Mouse (Mus musculus) megakaryocyte-erythroid progenitor cell, adult 5-6 weeks (primary cell): Measurements from ENCODE around the gene Mmd. TPM values are rescaled to one million over a fixed set of nuclear protein-coding genes. Genes with fewer than 3 reads are reported as not detected.
"Not testable (repeated sequence)": the region's sequence is repeated elsewhere in the genome, so short reads cannot be mapped to it uniquely, and the experiment has no call there.

Experiments used
- ATAC-seq: replicated peaks from 2 replicates; pipeline ENCODE4 v1.8.0; 2016; ENCODE audit warnings: mild to moderate bottlenecking, inconsistent platforms; ENCODE audit not compliant: severe bottlenecking, poor library complexity, low FRiP score, low TSS enrichment
- total RNA-seq, 2 experiments: library from RNA; stranded (forward) in 1 of 2; stranded (reverse) in 1 of 2; fragments of 200-1000, 215-1000 nt in 1 of 2; fragments of >200 nt in 1 of 2; fragmentation: Nextera tagmentation in 1 of 2; gene quantifications; 2 replicates each; pipeline ENCODE4 v1.2.3; 2014 to 2017

Mmd gene
- total RNA-seq, 2 experiments from 2014 or later: 12.5 to 14.6 TPM

DNA sequence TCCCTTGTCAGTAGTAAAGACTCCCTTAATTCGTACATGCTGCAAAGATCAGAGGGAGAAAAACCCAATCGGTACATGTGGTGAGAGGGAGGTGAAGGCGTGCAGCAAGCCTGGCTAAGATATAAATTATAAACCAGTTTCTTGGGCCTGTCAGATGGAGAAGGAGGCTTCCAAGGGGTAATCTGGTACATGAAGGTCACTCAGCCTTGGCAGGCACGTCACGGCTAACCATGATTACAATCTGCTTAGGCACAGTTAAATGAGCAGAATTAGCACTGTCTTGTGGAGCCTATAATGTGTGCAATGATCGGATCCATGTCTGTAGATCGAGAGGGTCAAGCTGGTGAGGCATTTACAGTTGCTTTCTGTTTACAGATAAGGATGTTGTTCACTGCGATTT is 26.9 kb downstream of the Mmd start:
- no peak for ATAC-seq

DNA sequence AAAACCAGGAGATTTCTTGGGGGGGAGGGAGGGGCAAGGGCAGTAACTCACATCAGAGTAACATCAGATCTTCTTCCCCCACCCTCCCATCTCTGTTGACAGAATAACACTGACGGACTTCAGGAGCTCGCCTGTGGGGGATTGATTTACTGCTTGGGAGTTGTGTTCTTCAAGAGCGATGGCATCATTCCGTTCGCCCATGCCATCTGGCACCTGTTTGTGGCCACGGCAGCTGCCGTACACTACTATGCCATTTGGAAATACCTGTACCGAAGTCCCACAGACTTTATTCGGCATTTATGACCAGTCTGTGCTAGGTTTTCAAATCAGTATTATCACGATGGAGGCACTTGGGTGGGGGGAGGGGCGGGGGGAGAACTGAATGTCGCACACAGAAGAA is 27.3 kb downstream of the Mmd start:
- no peak for ATAC-seq

DNA sequence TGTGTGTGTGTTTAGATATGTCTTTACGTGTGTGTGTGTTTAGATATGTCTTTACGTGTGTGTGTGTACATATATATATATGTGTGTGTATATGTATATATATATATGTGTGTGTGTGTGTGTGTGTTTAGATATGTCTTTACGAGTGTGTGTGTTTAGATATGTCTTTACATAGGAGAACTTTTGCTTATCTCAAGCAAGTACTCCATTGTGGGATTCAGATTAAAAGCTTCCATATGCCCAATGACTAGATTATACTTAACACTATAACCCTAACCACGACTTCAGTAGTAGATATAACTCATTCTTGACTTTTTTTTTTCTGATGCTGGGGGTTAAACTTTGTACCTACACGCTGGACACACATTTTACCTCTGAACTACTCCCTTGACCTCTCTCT is 30.8 kb downstream of the Mmd start:
- ATAC-seq: no peak

DNA sequence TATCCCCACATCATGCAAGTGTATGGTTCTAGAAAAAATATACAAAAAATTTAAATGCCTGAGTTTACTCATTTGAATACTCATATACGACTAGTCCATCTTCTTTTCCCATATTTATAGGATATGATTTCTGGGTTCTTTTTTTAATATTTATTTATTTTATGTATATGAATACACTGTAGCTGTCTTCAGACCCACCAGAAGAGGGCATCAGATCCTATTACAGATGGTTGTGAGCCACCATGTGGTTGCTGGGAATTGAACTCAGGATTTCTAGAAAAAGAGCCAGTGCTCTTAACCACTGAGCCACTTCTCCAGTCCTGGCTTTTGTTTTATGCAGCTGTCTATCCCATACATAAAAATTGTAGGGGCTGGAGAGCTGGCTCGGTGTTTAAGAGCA is 32.7 kb downstream of the Mmd start:
- ATAC-seq: not testable (repeated sequence)

DNA sequence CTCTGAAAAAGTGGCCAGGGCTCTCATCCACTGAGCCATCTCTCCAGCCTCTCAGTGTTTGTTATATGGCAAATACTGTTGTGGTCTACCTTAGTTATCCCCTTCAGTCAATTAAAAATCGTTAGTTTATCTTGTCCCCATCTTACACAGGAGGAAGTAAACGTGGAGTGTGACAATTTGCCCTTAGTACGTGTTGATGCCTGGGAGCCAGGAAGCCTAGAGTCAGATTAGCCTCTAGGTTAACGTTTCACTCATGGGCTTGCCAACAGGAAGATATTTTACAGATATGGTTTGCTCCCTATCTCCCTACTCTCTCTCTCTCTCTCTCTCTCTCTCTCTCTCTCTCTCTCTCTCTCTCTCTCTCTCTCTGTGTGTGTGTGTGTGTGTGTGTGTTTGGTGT is 33.9 kb downstream of the Mmd start:
- no peak for ATAC-seq

DNA sequence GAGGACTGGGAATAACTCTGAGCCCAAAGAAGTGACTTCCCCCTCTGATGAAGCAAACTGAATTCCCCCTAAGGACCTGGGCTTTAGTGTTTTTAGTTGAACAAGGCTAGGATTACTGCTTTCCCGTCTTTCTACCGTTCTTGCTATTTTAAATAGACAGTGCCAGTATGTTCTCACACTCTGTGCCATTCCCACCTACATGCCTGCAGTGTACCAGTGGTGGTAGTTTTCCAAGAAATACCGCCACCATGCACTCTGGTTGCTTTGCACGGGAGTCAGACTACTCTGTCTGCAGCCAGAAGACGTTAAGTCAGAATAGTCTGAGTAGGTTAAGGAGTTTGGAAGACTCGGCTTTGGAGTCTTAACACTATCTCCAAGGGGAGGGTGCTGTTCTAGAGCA is 34.3 kb downstream of the Mmd start:
- ATAC-seq: no peak

DNA sequence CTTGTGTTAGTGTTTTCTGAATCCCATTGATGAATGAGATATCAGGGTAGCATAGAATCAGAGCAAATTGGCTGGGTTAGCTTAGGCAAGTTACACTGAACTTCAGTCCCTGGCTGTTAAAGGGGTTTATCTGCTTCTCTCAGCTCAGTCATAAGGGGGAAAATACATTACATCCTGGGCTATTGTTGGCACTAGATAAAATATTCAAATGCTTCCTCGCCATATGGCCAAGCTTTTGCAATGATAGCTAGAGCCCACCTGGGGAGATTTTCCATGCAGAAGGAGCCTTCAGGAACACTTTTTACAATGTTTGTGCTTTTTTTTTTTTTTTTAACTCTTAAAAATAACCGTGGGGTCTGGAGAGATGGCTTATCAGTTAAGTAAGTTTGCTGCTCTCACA is 34.8 kb downstream of the Mmd start:
- ATAC-seq: no peak

DNA sequence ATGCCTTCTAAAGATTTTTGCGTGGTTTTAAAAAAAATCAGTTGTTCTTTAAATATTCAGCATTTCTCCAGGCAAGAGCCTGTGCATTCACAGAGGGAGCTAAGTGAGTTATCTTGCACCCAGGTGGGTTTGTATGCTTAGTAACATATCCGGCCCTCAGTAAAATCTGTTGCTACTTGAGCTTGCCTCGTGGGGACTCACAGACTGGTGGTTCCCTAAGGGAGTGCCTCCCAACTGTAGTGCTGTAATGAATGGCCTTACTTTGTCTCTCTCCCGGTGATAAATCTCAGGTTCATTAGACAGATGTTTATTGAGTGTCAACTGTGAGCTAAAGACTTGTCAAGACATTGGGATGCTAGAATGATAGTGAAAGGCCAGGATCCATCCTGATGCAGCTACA is 35.4 kb downstream of the Mmd start:
- no peak for ATAC-seq

DNA sequence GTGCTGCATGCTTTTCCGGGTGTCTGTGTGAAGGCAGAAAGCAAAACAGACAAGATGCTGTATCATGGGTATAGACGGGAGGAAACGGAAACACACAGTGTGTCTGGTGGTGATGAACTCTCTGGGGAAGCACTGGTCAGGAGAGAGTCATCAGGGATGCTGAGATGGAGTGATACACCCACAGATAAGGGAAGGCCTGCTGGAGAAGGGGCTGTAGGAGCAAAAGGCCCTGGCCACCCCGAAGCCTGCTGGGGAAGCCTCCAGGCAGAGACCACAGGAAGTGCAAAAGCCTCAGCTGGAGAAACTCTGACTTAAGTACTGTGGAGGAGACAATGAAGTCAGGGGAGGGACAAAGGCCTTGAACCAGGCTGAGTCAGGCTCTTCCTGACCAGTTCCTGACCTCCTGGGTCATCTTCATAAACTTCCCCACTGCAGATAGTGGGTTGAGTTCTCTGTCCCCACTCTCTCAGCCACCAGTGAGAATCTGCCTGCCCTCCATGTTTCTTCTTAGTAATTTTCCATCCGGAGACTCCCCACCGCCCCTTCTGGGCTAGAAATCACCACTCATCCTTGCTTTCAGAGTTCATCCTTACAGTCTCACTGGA is 37.4 kb downstream of the Mmd start:
- ATAC-seq: no peak

DNA sequence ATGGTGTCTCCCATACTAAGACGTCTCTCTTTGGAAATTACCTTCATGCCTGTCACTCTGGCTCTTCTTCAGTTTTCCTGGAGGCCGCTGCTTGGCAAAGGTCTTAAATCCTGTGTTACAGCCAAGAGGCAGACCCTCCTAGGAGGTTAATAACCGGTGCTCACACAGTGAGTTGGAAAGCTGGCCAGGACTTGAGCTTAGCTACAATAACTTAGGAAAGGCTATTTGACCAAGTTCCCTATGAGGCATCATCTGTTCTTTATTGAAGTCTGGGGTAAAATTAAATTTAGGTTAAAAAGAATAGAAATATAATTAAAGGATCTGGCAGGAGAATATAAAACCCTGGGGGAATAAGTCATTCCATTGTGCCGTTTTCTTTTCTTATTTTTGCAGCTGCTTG is 41.9 kb downstream of the Mmd start:
- no peak for ATAC-seq

DNA sequence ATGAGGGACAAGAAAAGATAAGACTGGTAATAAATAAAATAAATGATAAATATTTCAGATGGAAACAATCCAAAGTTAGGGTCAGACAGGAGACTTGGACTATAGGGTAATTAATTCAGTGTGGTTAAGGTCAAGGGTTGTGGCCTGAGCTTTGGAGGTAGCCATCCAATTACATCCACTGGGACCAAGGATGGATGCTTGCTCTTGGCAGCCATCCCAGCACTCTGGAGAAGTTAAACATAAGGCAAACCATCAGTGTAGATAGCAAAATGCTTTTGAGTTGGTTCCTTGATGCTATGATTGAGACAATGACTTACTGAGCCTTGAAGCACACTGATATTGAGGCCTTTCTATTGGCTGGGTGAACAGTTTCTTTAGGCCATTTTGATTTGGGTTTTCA is 43.5 kb downstream of the Mmd start:
- no peak for ATAC-seq

DNA sequence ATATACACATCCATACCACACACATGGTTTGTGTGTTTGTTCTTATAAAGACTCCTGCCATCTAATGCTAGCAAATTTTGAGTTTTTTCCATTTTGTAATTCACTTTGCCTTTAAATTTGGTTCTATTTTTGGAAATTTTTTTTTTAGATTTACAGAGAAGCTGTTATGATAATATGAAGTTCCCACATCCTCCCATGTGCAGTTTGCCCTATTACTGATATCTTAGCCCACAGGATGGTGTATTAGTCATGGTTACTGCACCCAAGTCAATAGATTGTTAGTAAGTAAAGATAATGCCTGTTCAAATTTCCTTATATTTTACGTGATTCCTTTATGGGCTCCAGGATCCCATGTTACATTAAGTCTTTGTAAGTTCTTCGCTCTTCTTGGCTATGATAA is 45.4 kb downstream of the Mmd start:
- ATAC-seq: no peak

DNA sequence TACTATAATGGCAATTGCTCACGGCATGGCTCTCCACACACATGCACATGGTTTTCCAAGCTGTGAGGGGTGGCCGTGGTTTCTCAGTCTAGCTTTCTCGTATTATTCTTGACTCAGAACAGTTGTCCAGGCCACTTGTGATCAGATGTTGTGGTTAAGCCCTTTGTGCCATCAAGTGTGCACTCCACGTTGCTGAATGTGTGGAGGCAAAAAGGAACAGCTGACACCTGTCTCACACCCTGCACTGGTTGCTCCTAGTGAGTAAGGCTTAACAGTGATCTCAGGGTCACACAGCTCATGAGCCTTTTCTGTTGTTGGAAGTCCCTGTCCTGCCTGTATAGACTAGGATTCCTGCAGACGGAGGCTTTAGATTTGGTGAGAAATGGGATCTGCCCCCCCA is 56.8 kb downstream of the Mmd start:
- no peak for ATAC-seq

DNA sequence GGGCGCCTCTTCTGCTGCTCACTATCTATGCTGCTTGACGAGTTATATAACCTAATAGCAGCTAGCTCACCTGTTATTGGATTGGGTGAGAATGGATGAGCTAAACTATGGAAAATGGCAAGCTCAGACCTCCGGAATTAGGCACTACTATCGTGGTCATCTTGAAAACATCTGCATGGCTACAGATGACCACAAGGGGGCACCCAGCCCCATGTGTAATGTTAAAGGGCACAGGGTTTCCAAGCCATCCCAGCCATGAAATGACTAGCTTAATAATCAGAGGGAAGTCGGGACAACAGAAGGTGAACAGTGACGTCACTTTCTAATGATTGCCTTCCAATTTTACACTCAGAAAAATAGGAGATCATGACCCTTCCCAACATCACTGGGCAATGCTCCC is 57.7 kb downstream of the Mmd start:
- ATAC-seq: peak; percentile 81

DNA sequence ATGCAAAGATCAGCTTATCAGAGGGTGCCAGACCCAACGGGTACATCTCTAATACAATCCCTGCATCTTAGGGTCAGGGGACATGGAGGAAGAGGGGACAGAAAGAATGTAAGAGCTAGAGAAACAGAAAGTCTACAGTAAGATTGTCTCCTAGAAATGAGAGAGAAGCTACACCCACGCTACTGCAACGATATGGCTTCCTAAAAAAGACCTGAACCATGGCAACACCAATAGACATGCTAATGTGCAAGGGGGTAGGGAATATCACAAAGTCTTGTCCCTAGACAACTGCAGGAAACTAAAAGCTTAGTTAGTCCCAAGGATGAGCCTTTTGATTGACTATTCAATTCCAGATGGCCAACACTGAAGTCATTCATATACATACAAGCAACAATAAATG is 65.3 kb downstream of the Mmd start:
- no peak for ATAC-seq

DNA sequence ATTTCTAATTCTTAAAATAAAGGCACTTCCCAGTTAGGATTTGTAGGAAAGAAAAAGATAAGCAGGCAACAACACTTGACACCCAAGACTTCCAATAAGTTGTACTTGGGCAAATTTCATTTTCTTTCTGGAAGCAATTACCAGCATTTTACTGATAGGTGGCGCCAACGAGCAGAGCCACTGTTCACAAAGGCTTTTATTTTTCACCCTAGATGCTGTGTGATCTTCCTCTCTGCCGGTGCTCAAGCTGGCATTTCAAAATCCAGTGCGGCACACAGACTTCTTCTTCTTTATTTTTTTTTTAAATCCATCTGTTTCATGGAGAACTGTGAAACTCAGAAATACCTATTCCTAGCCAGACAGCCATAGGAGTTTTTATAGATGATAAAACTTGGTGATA is 68.2 kb downstream of the Mmd start:
- no peak; the same call in 1 of the 2 replicates for ATAC-seq

DNA sequence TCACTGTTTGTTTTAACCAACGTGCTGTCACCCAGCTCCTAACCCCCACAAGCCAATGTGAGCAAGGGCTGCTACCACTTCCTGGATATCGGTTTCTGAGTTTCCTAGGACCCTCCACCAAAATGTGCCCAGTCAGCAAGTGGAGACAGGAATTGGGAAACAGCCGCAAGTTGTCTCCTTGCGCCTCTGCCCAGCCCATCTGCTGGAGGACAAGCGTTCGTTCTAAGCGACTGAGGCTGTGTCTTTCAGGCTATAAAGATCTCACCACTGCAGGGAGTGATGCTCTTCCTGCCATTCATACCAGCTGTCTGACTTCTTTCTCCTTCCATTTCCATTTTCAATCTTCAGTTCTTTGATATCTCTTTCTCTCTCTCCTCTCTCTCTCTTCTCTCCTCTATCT is 71.7 kb downstream of the Mmd start:
- no peak for ATAC-seq

DNA sequence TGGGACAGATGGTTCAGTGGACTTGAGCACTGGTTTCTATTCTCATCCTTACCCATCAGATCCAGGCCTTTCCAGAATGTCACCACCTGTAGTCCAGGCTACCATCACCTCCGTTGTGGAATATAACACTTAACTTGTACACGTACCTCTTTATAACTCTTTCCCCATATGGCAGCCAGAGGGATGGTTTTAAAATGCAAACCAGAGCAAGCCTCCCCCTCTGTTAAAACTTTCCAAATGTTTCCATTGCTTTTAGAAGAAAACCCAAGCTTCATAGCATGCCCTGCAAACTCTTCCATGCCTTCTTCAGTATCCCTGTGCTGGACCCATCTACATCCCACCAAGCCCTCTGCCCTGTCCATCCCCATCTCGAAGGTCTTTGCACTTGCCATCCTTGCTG is 75.3 kb downstream of the Mmd start:
- no peak for ATAC-seq

DNA sequence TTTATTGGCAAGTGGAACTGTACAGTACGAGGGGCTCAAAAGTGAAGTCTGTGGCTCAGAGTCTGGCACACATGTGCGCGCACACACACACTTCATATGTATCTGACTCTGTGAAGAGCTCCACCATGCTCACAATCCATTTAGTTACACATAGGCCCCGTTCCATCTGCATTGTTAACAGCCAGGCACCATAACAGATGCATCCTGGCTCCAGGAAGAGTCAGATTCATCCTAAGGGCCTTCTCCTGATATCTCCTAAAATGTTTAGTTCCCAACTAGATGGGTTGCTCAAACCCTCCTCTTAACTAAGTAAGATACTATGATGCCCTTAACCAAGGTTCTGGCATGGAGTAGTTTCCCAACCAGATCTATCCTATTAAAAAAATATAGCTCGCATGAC is 76.9 kb downstream of the Mmd start:
- ATAC-seq: no peak

DNA sequence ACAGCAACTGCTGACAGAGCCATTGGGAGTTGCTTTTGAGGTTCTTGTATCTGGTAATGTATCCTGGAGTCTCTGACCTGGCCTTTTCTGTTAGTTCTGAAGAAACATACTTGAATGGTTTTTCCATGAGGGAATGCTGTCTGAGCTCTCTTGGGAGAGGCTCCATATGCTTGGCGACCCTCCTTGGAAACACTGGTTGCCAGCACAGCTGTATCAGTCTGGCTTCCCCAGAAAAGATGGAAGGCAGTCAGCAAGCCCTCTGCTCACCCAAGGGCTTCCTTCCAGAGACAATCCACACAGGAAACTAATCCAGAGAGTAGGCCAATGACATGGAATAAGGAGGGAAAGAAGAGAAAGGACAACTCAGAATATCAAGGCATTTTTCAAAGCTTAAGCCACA is 77.6 kb downstream of the Mmd start:
- no peak for ATAC-seq
